Mouse (Mus musculus) adrenal gland, postnatal 25 days (tissue): ENCODE measurements around the gene Tkfc. TPM values are rescaled to one million over a fixed set of nuclear protein-coding genes. Genes with fewer than 3 reads are reported as not detected.

Experiments used
- total RNA-seq: library from RNA; stranded (reverse); gene quantifications from 2 replicates; pipeline ENCODE4 v1.2.3, GENCODE M21; 2021

The Tkfc gene
- total RNA-seq, 1 experiment from 2014 or later = 21.7 TPM

Other genes with a start within 250 kb of the Tkfc start
- gene Syt7, start 216.6 kb downstream of the Tkfc start, total RNA-seq = 21.6 and 27.9 TPM in 2 replicates
- gene Lrrc10b, start 148.2 kb downstream of the Tkfc start, total RNA-seq = 2.2 and 2.5 TPM in 2 replicates
- gene Ppp1r32, start 122.7 kb downstream of the Tkfc start, total RNA-seq = 0.88 TPM in 1 of 2 replicates, not detected in the other
- 59.8 and 70.4 TPM in 2 replicates for gene Cpsf7, start 80.4 kb downstream of the Tkfc start, total RNA-seq
- gene Sdhaf2, start 79.5 kb downstream of the Tkfc start, total RNA-seq = 60.6 and 63.5 TPM in 2 replicates
- 16.2 and 20.6 TPM in 2 replicates for gene Tmem216, start 49.4 kb downstream of the Tkfc start, total RNA-seq
- gene Cyb561a3, start 28.5 kb downstream of the Tkfc start, total RNA-seq = 18.4 and 25.3 TPM in 2 replicates
- gene Tmem138, start 28.3 kb downstream of the Tkfc start, total RNA-seq = 8.4 and 13.2 TPM in 2 replicates
- gene Ddb1, start 327 bp downstream of the Tkfc start, total RNA-seq = 305 and 314 TPM in 2 replicates
- gene Vwce, start 28.6 kb upstream of the Tkfc start, total RNA-seq = 0.43 and 1.4 TPM in 2 replicates
- not detected in 2 replicates for gene Pga5, start 72.4 kb upstream of the Tkfc start, total RNA-seq
- gene Vps37c, start 83.1 kb upstream of the Tkfc start, total RNA-seq = 32.4 and 33.6 TPM in 2 replicates
- 0.12 TPM in 1 of 2 replicates, not detected in the other for gene Cd5, start 133.3 kb upstream of the Tkfc start, total RNA-seq
- gene Cd6, start 224.4 kb upstream of the Tkfc start, total RNA-seq = not detected in 2 replicates
- 3.2 and 4.0 TPM in 2 replicates for gene Slc15a3, start 234.1 kb upstream of the Tkfc start, total RNA-seq